Mouse (Mus musculus) neural tube, embryonic 13.5 days (tissue): ENCODE data around the gene Fbxo42. TPM values are rescaled to one million over a fixed set of nuclear protein-coding genes. Genes with fewer than 3 reads are reported as not detected.

Experiments
- ATAC-seq: fragments of 200-750 bp; cut with Nextera tagmentation; 2 replicates; pipeline ENCODE4 v1.8.0; 2017; ENCODE audit warnings: low read depth, mild to moderate bottlenecking, moderate TSS enrichment, moderate library complexity
- H3K27ac ChIP-seq: fragments of 300-500 bp; sonication (generic); replicated peaks from 2 replicates; pipeline ENCODE4 v1.5.1; 2015; ENCODE audit warnings: moderate library complexity, mild to moderate bottlenecking, inconsistent platforms
- H3K27me3 ChIP-seq: fragments of 300-500 bp; sonication (generic); 2 replicates; pipeline ENCODE4 v1.6.1; 2015; ENCODE audit warnings: mild to moderate bottlenecking, inconsistent platforms
- H3K36me3 ChIP-seq: fragments of 300-500 bp; sonication (generic); 2 replicates; pipeline ENCODE4 v1.6.1; 2015; ENCODE audit warnings: mild to moderate bottlenecking, inconsistent platforms
- H3K4me1 ChIP-seq: fragments of 300-500 bp; sonication (generic); replicated peaks from 2 replicates; pipeline ENCODE4 v1.6.1; 2015; ENCODE audit warnings: inconsistent platforms
- H3K4me2 ChIP-seq: fragments of 300-500 bp; sonication (generic); 2 replicates; pipeline ENCODE4 v1.6.1; 2015; ENCODE audit warnings: inconsistent platforms, mild to moderate bottlenecking, moderate library complexity
- H3K4me3 ChIP-seq: fragments of 300-500 bp; sonication (generic); 2 replicates; pipeline ENCODE4 v1.5.1; 2015; ENCODE audit warnings: mild to moderate bottlenecking, inconsistent platforms
- H3K9ac ChIP-seq: fragments of 300-500 bp; sonication (generic); 2 replicates; pipeline ENCODE4 v1.6.1; 2015; ENCODE audit warnings: moderate library complexity, mild to moderate bottlenecking, inconsistent platforms
- H3K9me3 ChIP-seq: fragments of 300-500 bp; sonication (generic); 2 replicates; pipeline ENCODE4 v1.6.1; 2016; ENCODE audit warnings: inconsistent platforms
- WGBS: fragments of 180-500 bp; shearing (Covaris S2); methylation state at CpG from one replicate; pipeline ENCODE4 v1.1.7; 2015; 5-methylcytosine and 5-hydroxymethylcytosine counted together
- polyA plus RNA-seq: library from polyadenylated mRNA; unstranded; fragments of >200 nt; fragmentation: Nextera tagmentation; extraction: Ambion mirVana; gene quantifications from 2 replicates; pipeline ENCODE4 v1.2.1, GENCODE M21; 2015

Fbxo42 gene
- polyA plus RNA-seq, 1 experiment from 2014 or later = 24.2 TPM

- H3K4me3 ChIP-seq = peak overlapping the region; percentile 36
- peak overlapping the region; percentile 58 for H3K9ac ChIP-seq
- peak; percentile 7; the same call in 1 of the 2 replicates for ATAC-seq
- H3K4me2 ChIP-seq = peak overlapping the region; percentile 64
- H3K9me3 ChIP-seq = no peaks in the 10 kb centered on the region
- peaks cover 50% of the 10 kb centered on the region for H3K4me1 ChIP-seq
- no peak overlapping the region for H3K27ac ChIP-seq
- 5% methylated on average over 20 of the region's 20 CpGs for WGBS
- H3K36me3 ChIP-seq = no peaks in the 10 kb centered on the region
- H3K27me3 ChIP-seq = peaks cover 74% of the 10 kb centered on the region
Measured at GRCm38 (mm10) chr4:141238492-141239387, 91.0 kb downstream of the Fbxo42 start.

- Histone ChIP-seq H3K4me1 (peaks cover 58% of the 10 kb centered on the region), H3K4me2 (peak within 1 kb of the TSS; percentile 64), H3K36me3 (no peaks in the 10 kb centered on the region), H3K27me3 (peaks cover 81% of the 10 kb centered on the region), H3K9ac (peak within 1 kb of the TSS; percentile 58), H3K9me3 (no peaks in the 10 kb centered on the region), H3K27ac (no peak within 1 kb of the TSS), H3K4me3 (peak within 1 kb of the TSS; percentile 36)
- ATAC-seq = peak; percentile 82
- WGBS = 1% methylated on average over 31 of the region's 31 CpGs
Measured at GRCm38 (mm10) chr4:141239388-141240125, 91.8 kb downstream of the Fbxo42 start, which contains the start of gene Arhgef19. Gene Arhgef19 (plus strand): TSS chr4:141239499.

GRCm38 (mm10) chr4:141240617-141241016 is 92.9 kb downstream of the Fbxo42 start:
- Histone ChIP-seq H3K27me3 (peaks cover 92% of the 10 kb centered on the region), H3K9me3 (no peaks in the 10 kb centered on the region), H3K4me3 (no peak overlapping the region), H3K36me3 (no peaks in the 10 kb centered on the region), H3K4me1 (peaks cover 67% of the 10 kb centered on the region), H3K9ac (no peak overlapping the region), H3K4me2 (peak overlapping the region; percentile 3; the same call in 1 of the 2 replicates), H3K27ac (no peak overlapping the region)
- ATAC-seq = no peak
- 2% methylated on average over 14 of the region's 14 CpGs for WGBS

- 29% methylated on average over 15 of the region's 15 CpGs for WGBS
- no peak overlapping the region for H3K27ac ChIP-seq
- no peaks in the 10 kb centered on the region for H3K9me3 ChIP-seq
- ATAC-seq = no peak
- no peaks in the 10 kb centered on the region for H3K36me3 ChIP-seq
- H3K4me2 ChIP-seq = no peak overlapping the region
- peaks cover 96% of the 10 kb centered on the region for H3K27me3 ChIP-seq
- H3K4me1 ChIP-seq = peaks cover 79% of the 10 kb centered on the region
- no peak overlapping the region for H3K4me3 ChIP-seq
- H3K9ac ChIP-seq = no peak overlapping the region
Measured at GRCm38 (mm10) chr4:141241861-141242260, 94.1 kb downstream of the Fbxo42 start.

- 4% methylated on average over 9 of the region's 11 CpGs for WGBS
- no peak for ATAC-seq
- H3K4me3 ChIP-seq = no peak overlapping the region
- H3K27me3 ChIP-seq = peaks cover 97% of the 10 kb centered on the region
- no peaks in the 10 kb centered on the region for H3K36me3 ChIP-seq
- no peaks in the 10 kb centered on the region for H3K9me3 ChIP-seq
- H3K9ac ChIP-seq = no peak overlapping the region
- H3K4me2 ChIP-seq = no peak overlapping the region
- H3K4me1 ChIP-seq = peaks cover 88% of the 10 kb centered on the region
- H3K27ac ChIP-seq = no peak overlapping the region
Measured at GRCm38 (mm10) chr4:141242651-141243241, 95.0 kb downstream of the Fbxo42 start.

GRCm38 (mm10) chr4:141243636-141244035 is 95.9 kb downstream of the Fbxo42 start:
- H3K4me2 ChIP-seq = no peak overlapping the region
- 60% methylated on average over 5 of the region's 5 CpGs for WGBS
- no peak for ATAC-seq
- no peak overlapping the region for H3K9ac ChIP-seq
- no peak overlapping the region for H3K27ac ChIP-seq
- H3K36me3 ChIP-seq = no peaks in the 10 kb centered on the region
- H3K4me1 ChIP-seq = peaks cover 92% of the 10 kb centered on the region
- peaks cover 98% of the 10 kb centered on the region for H3K27me3 ChIP-seq
- H3K9me3 ChIP-seq = no peaks in the 10 kb centered on the region
- no peak overlapping the region for H3K4me3 ChIP-seq

- H3K27ac ChIP-seq = peak overlapping the region; percentile 85
- H3K27me3 ChIP-seq = peaks cover 99% of the 10 kb centered on the region
- H3K4me1 ChIP-seq = peaks cover 85% of the 10 kb centered on the region
- ATAC-seq = no peak
- peak overlapping the region; percentile 39 for H3K9ac ChIP-seq
- no peaks in the 10 kb centered on the region for H3K36me3 ChIP-seq
- H3K4me3 ChIP-seq = no peak overlapping the region
- 46% methylated on average over 5 of the region's 5 CpGs for WGBS
- H3K4me2 ChIP-seq = peak overlapping the region; percentile 16; the same call in 1 of the 2 replicates
- H3K9me3 ChIP-seq = no peaks in the 10 kb centered on the region
Measured at GRCm38 (mm10) chr4:141244401-141244800, 96.7 kb downstream of the Fbxo42 start.

- Histone ChIP-seq H3K4me3 (no peak overlapping the region), H3K9ac (peak overlapping the region; percentile 39), H3K36me3 (no peaks in the 10 kb centered on the region), H3K27me3 (peaks cover 99% of the 10 kb centered on the region), H3K27ac (peak overlapping the region; percentile 85), H3K4me2 (peak overlapping the region; percentile 16), H3K4me1 (peaks cover 80% of the 10 kb centered on the region), H3K9me3 (no peaks in the 10 kb centered on the region)
- WGBS = 12% methylated on average over 9 of the region's 9 CpGs
- ATAC-seq = peak; percentile 33
Measured at GRCm38 (mm10) chr4:141244931-141245425, 97.3 kb downstream of the Fbxo42 start.

- WGBS = 19% methylated on average over 24 of the region's 24 CpGs
- Histone ChIP-seq H3K4me2 (peak overlapping the region; percentile 53), H3K9ac (peak overlapping the region; percentile 5; the same call in 1 of the 2 replicates), H3K9me3 (no peaks in the 10 kb centered on the region), H3K27ac (peak overlapping the region; percentile 85; the same call in 1 of the 2 replicates), H3K27me3 (peaks cover 96% of the 10 kb centered on the region), H3K4me1 (peaks cover 68% of the 10 kb centered on the region), H3K4me3 (peak overlapping the region; percentile 38; the same call in 1 of the 2 replicates), H3K36me3 (no peaks in the 10 kb centered on the region)
- ATAC-seq = no peak
Measured at GRCm38 (mm10) chr4:141246089-141246997, 98.6 kb downstream of the Fbxo42 start.

GRCm38 (mm10) chr4:141246998-141247350 is 99.3 kb downstream of the Fbxo42 start:
- WGBS = 2% methylated on average over 17 of the region's 17 CpGs
- peak overlapping the region; percentile 35 for H3K9ac ChIP-seq

More at GRCm38 (mm10) chr4:141246998-141247350, 99.3 kb downstream of the Fbxo42 start:
- H3K4me1 ChIP-seq = peaks cover 65% of the 10 kb centered on the region
- no peaks in the 10 kb centered on the region for H3K36me3 ChIP-seq
- H3K27me3 ChIP-seq = peaks cover 93% of the 10 kb centered on the region
- no peak for ATAC-seq
- H3K27ac ChIP-seq = no peak overlapping the region
- H3K4me3 ChIP-seq = peak overlapping the region; percentile 38; the same call in 1 of the 2 replicates
- H3K4me2 ChIP-seq = peak overlapping the region; percentile 53
- no peaks in the 10 kb centered on the region for H3K9me3 ChIP-seq
